Mouse (Mus musculus): ENCODE measurements around the gene Sox13. TPM values are rescaled to one million over a fixed set of nuclear protein-coding genes. Genes with fewer than 3 reads are reported as not detected.

The Sox13 gene
- polyA plus RNA-seq, 1 experiment from 2014 or later: 6.0 TPM

DNA sequence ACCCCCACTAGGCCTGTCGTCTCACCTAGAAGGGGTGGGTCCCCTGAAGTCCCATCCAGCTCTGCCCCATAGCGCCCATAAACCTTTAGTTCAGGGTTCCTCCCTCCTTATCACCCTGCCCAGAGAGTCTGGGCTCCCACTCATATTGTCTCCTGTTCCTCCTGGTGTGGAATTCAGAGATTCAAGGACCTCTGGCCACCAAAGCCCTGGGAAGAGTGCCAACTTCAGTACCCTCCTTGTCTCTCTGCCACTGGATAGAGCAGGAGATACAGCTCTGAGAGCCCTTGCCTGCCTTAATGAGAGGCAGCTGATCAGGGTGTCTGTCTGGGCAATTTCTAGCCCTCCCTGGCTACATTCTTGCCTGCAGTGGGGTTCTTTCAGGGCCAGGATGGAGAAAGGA lies 59.3 kb downstream of the Sox13 start:
- Histone ChIP-seq H3K27me3 (ENCODE audit: control insufficient read depth, insufficient read depth, low read length) (peaks cover 16% of the 10 kb centered on the region), H3K4me1 (ENCODE audit: control insufficient read depth, insufficient read depth, low read length) (peaks cover 19% of the 10 kb centered on the region), H3K4me2 (ENCODE audit: low read depth, severe bottlenecking) (no peak overlapping the region), H3K9ac (ENCODE audit: low read length) (no peak overlapping the region), H3K4me3 (ENCODE audit: low read depth, low read length) (no peak overlapping the region), H3K27ac (replicated peaks; ENCODE audit: low read depth, low read length) (no peak overlapping the region), H3K9me3 (ENCODE audit: control insufficient read depth, low read length) (no peaks in the 10 kb centered on the region), H3K36me3 (ENCODE audit: control insufficient read depth, insufficient read depth, low read length) (no peaks in the 10 kb centered on the region)
- no peak for ATAC-seq (ENCODE audit: insufficient number of reproducible peaks, low FRiP score, low TSS enrichment, low read depth)
- WGBS: 40% methylated on average over 2 of the region's 2 CpGs
- no peak for DNase-seq (ENCODE audit: low spot score)

DNA sequence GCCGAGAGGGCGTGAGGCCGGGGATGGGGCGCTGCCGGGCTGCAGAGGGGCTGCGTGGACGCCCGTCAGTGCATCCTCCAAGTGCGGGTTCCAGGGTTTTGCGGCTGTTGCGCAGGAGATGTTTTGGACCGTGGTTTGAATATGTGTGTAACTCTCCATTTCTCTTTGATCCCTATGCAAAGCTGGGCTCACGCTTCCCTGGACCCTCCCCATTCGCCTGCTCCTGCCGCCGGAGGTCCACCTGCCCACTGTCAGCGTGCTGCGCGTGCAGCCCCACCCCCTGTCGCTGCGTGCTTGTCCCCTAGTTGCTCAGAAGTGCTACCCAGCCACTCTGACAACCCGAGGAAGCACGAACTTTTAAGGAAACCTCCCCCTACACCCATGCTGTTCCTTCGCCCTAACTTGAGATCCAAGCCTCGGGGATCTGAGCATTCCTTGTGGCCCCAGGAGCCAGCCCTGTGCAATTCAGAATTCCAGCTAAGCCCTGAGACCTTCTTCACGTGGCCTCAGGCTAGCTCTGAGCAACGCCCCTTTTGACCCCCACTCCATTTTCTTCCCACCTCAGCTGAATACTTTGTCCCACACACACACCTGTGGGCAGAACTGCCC lies 60.1 kb downstream of the Sox13 start:
- Histone ChIP-seq H3K9me3 (ENCODE audit: control insufficient read depth, low read length) (no peaks in the 10 kb centered on the region), H3K9ac (ENCODE audit: low read length) (peak overlapping the region; percentile 60), H3K27me3 (ENCODE audit: control insufficient read depth, insufficient read depth, low read length) (peaks cover 16% of the 10 kb centered on the region), H3K4me2 (ENCODE audit: low read depth, severe bottlenecking) (peak overlapping the region; percentile 72), H3K36me3 (ENCODE audit: control insufficient read depth, insufficient read depth, low read length) (no peaks in the 10 kb centered on the region), H3K27ac (replicated peaks; ENCODE audit: low read depth, low read length) (no peak overlapping the region), H3K4me3 (ENCODE audit: low read depth, low read length) (peak overlapping the region; percentile 35), H3K4me1 (ENCODE audit: control insufficient read depth, insufficient read depth, low read length) (peaks cover 19% of the 10 kb centered on the region)
- 2% methylated on average over 27 of the region's 27 CpGs for WGBS
- ATAC-seq (ENCODE audit: insufficient number of reproducible peaks, low FRiP score, low TSS enrichment, low read depth) (no peak), DNase-seq (ENCODE audit: low spot score) (peak; percentile 40)

DNA sequence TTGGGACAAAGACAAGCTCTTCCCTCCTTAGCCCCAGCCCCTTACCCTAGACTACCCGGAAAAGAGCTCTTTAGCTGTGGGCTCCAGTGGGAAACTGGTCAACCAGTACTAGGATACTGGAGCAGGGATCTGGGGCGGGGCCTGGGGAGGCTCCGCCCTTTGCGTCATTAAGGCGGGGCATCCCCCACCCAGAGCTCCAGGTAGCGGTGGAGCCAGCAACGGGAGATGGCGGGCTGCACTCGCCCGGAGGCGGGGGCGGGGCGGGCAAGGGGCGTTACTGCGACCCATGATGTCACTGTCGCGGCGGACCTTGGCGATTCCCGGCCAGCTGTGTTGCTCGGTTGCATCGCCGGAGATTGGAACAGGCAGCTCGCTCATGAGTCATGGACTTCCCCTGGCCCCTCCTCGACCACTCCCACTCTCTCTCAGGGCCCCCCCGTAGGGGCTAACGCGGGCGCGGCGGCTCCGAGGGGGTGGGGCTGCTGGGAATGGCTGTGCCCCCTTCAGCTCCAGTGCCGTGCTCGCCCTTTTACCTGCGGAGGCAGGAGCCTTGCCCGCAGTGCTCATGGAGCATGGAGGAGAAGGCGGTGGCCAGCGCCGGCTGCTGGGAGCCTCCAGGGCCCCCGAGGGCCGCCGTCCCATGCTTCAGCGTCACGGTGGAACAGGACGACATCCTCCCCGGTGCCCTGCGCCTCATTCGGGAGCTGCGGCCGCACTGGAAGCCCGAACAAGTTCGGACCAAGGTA lies 60.7 kb downstream of the Sox13 start, which contains the start of gene Etnk2:
Gene Etnk2, plus strand, starts transcription at position 297 of the 746 bp plus-strand sequence.
- no peaks in the 10 kb centered on the region for H3K36me3 ChIP-seq (ENCODE audit: control insufficient read depth, insufficient read depth, low read length)
- H3K27ac ChIP-seq (replicated peaks; ENCODE audit: low read depth, low read length): no peak within 1 kb of the TSS
- DNase-seq (ENCODE audit: low spot score): peak; percentile 89
- under 1% methylated on average over 50 of the region's 52 CpGs for WGBS
- peaks cover 19% of the 10 kb centered on the region for H3K4me1 ChIP-seq (ENCODE audit: control insufficient read depth, insufficient read depth, low read length)
- no peaks in the 10 kb centered on the region for H3K9me3 ChIP-seq (ENCODE audit: control insufficient read depth, low read length)
- peak; percentile 50; the same call in 1 of the 2 replicates for ATAC-seq (ENCODE audit: insufficient number of reproducible peaks, low FRiP score, low TSS enrichment, low read depth)
- H3K9ac ChIP-seq (ENCODE audit: low read length): peak within 1 kb of the TSS; percentile 60
- peak within 1 kb of the TSS; percentile 35 for H3K4me3 ChIP-seq (ENCODE audit: low read depth, low read length)
- H3K27me3 ChIP-seq (ENCODE audit: control insufficient read depth, insufficient read depth, low read length): peaks cover 16% of the 10 kb centered on the region
- peak within 1 kb of the TSS; percentile 72 for H3K4me2 ChIP-seq (ENCODE audit: low read depth, severe bottlenecking)

DNA sequence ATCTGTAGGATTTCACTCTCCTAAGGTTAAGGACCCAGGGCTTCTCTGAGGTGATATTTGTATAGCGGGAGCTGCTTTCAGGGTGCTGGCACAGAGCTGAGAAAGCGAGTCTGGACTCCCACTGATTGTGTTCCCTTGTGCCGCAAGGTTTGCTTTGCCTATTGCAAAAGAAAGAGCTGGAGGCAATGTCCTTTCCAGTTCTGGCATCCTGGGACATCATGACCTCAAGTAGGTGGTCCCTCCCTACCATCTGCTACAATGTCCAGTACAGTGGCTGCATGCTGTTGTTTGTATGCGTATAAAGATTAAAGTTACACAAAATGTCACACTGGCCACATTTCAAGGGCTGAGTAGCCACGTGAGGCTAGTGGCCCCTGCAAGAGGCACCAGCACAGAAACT lies 62.1 kb downstream of the Sox13 start:
- WGBS: 92% methylated on average over 5 of the region's 5 CpGs

DNA sequence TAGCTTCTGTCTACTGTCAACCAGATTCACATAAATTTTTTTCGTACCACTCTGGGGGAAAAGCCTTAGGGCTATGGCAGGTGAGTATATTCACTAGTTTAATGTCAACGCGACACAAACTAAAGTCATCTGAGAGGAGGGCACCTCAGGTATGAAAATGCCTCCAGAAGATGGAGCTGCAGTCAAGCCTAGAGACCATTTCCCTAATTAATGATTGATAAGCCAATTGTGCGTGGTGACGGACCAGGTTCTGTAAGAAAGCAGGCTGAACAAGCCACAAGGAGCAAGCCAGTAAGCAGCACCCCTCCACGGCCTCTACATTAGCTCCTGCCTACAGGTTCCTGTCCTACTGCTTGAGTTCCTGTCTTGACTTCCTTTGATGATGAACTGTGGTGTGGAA lies 63.2 kb downstream of the Sox13 start:
- no peak for ATAC-seq (ENCODE audit: insufficient number of reproducible peaks, low FRiP score, low TSS enrichment, low read depth)
- WGBS: 87% methylated on average over 6 of the region's 6 CpGs
- Histone ChIP-seq H3K27ac (replicated peaks; ENCODE audit: low read depth, low read length) (no peak overlapping the region), H3K4me3 (ENCODE audit: low read depth, low read length) (no peak overlapping the region), H3K36me3 (ENCODE audit: control insufficient read depth, insufficient read depth, low read length) (no peaks in the 10 kb centered on the region), H3K27me3 (ENCODE audit: control insufficient read depth, insufficient read depth, low read length) (peaks cover 16% of the 10 kb centered on the region), H3K9ac (ENCODE audit: low read length) (no peak overlapping the region), H3K4me1 (ENCODE audit: control insufficient read depth, insufficient read depth, low read length) (peaks cover 3% of the 10 kb centered on the region; the same call in 1 of the 2 replicates), H3K9me3 (ENCODE audit: control insufficient read depth, low read length) (no peaks in the 10 kb centered on the region), H3K4me2 (ENCODE audit: low read depth, severe bottlenecking) (no peak overlapping the region)
- DNase-seq (ENCODE audit: low spot score): no peak

More for the DNA sequence above, 62.1 kb downstream of the Sox13 start:
- Histone ChIP-seq H3K9me3 (ENCODE audit: control insufficient read depth, low read length) (no peaks in the 10 kb centered on the region), H3K4me3 (ENCODE audit: low read depth, low read length) (no peak overlapping the region), H3K4me2 (ENCODE audit: low read depth, severe bottlenecking) (no peak overlapping the region), H3K36me3 (ENCODE audit: control insufficient read depth, insufficient read depth, low read length) (no peaks in the 10 kb centered on the region), H3K27ac (replicated peaks; ENCODE audit: low read depth, low read length) (no peak overlapping the region), H3K27me3 (ENCODE audit: control insufficient read depth, insufficient read depth, low read length) (peaks cover 16% of the 10 kb centered on the region), H3K4me1 (ENCODE audit: control insufficient read depth, insufficient read depth, low read length) (peaks cover 8% of the 10 kb centered on the region; the same call in 1 of the 2 replicates), H3K9ac (ENCODE audit: low read length) (no peak overlapping the region)
- no peak for ATAC-seq (ENCODE audit: insufficient number of reproducible peaks, low FRiP score, low TSS enrichment, low read depth)
- no peak for DNase-seq (ENCODE audit: low spot score)

DNA sequence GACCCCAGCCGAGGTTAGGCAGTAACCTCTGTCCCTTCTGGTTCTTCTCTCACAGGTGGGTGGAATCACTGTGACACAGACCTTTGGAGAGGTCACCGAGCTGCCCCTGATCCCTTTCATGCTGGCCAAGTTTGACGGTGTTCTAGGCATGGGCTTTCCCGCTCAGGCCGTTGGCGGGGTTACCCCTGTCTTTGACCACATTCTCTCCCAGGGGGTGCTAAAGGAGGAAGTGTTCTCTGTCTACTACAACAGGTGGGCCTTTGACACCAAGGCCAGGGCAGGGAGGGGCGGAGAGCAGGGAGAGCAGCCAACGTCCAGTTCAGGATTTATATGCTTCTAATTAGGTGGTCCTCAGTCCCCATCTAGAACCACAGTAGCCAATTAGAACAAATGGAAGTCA lies 67.8 kb downstream of the Sox13 start:
- no peaks in the 10 kb centered on the region for H3K36me3 ChIP-seq (ENCODE audit: control insufficient read depth, insufficient read depth, low read length)
- DNase-seq (ENCODE audit: low spot score): no peak
- no peak for ATAC-seq (ENCODE audit: insufficient number of reproducible peaks, low FRiP score, low TSS enrichment, low read depth)
- H3K4me3 ChIP-seq (ENCODE audit: low read depth, low read length): no peak overlapping the region
- H3K9me3 ChIP-seq (ENCODE audit: control insufficient read depth, low read length): no peaks in the 10 kb centered on the region
- no peak overlapping the region for H3K9ac ChIP-seq (ENCODE audit: low read length)
- H3K4me1 ChIP-seq (ENCODE audit: control insufficient read depth, insufficient read depth, low read length): no peaks in the 10 kb centered on the region
- 48% methylated on average over 8 of the region's 8 CpGs for WGBS
- no peak overlapping the region for H3K27ac ChIP-seq (replicated peaks; ENCODE audit: low read depth, low read length)
- H3K4me2 ChIP-seq (ENCODE audit: low read depth, severe bottlenecking): no peak overlapping the region
- no peaks in the 10 kb centered on the region for H3K27me3 ChIP-seq (ENCODE audit: control insufficient read depth, insufficient read depth, low read length)

DNA sequence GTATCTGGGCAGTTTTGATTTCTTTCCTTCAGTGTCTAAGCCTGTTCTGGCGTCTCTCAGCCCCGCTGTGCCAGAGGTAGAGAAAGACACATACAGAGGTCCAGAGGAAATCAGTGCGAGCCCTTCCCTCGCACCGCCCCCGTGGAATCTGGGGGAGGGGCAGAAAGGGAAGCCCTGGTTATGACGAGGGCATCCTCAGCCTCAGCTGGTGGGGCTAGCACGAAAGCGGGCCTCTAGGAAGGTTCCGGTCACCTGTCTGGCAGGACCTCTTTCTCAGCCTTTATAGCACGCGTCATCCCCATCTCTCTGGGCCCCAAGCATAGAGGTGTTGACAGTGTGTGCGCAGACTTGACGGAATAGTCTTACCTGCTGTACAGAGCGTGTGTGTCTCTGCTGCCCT lies 68.3 kb downstream of the Sox13 start:
- no peak for ATAC-seq (ENCODE audit: insufficient number of reproducible peaks, low FRiP score, low TSS enrichment, low read depth)
- WGBS: 54% methylated on average over 15 of the region's 15 CpGs
- Histone ChIP-seq H3K9me3 (ENCODE audit: control insufficient read depth, low read length) (no peaks in the 10 kb centered on the region), H3K4me1 (ENCODE audit: control insufficient read depth, insufficient read depth, low read length) (no peaks in the 10 kb centered on the region), H3K27me3 (ENCODE audit: control insufficient read depth, insufficient read depth, low read length) (no peaks in the 10 kb centered on the region), H3K36me3 (ENCODE audit: control insufficient read depth, insufficient read depth, low read length) (no peaks in the 10 kb centered on the region), H3K27ac (replicated peaks; ENCODE audit: low read depth, low read length) (no peak overlapping the region), H3K4me3 (ENCODE audit: low read depth, low read length) (no peak overlapping the region), H3K4me2 (ENCODE audit: low read depth, severe bottlenecking) (no peak overlapping the region), H3K9ac (ENCODE audit: low read length) (no peak overlapping the region)
- DNase-seq (ENCODE audit: low spot score): no peak

DNA sequence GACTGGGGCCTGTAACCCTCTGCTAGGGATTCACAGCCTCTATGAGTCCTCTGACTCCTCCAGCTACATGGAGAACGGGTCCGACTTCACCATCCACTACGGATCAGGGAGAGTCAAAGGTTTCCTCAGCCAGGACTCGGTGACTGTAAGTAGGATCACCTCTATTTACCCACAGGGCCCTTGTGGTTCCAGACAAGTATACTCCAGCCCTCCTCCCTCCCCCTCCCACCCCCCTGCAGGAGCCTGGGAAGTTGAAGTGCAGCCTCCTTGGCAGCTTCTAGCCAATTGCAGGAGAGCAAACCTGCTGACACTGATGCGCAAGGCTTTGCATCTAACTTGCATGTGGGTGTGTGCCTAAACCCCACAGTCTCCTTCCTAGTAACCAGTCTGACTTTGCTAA lies 68.7 kb downstream of the Sox13 start:
- Histone ChIP-seq H3K4me1 (ENCODE audit: control insufficient read depth, insufficient read depth, low read length) (no peaks in the 10 kb centered on the region), H3K4me2 (ENCODE audit: low read depth, severe bottlenecking) (no peak overlapping the region), H3K27ac (replicated peaks; ENCODE audit: low read depth, low read length) (no peak overlapping the region), H3K4me3 (ENCODE audit: low read depth, low read length) (no peak overlapping the region), H3K27me3 (ENCODE audit: control insufficient read depth, insufficient read depth, low read length) (no peaks in the 10 kb centered on the region), H3K9ac (ENCODE audit: low read length) (no peak overlapping the region), H3K36me3 (ENCODE audit: control insufficient read depth, insufficient read depth, low read length) (no peaks in the 10 kb centered on the region), H3K9me3 (ENCODE audit: control insufficient read depth, low read length) (no peaks in the 10 kb centered on the region)
- ATAC-seq (ENCODE audit: insufficient number of reproducible peaks, low FRiP score, low TSS enrichment, low read depth) (no peak), DNase-seq (ENCODE audit: low spot score) (no peak)
- WGBS: 46% methylated on average over 5 of the region's 5 CpGs

Data from limb, embryonic 11.5 days (tissue).